Mouse (Mus musculus) mouse trophoblast stem cell (cell line): ENCODE measurements at regions not wholly inside any gene's neighbourhood (a gene's known extent, or its start where the extent isn't known, plus 50 kb on each side); places are given as distances from the start of the nearest gene placed in this dataset.

Source experiments
- in situ Hi-C, 2 experiments: fragments of 300-500 bp; cut with MseI, MboI; formaldehyde crosslinking; loops; 2 replicates in 1 of 2; 3 replicates in 1 of 2; pipeline ENCODE4 v1.15.1; 2025

DNA sequence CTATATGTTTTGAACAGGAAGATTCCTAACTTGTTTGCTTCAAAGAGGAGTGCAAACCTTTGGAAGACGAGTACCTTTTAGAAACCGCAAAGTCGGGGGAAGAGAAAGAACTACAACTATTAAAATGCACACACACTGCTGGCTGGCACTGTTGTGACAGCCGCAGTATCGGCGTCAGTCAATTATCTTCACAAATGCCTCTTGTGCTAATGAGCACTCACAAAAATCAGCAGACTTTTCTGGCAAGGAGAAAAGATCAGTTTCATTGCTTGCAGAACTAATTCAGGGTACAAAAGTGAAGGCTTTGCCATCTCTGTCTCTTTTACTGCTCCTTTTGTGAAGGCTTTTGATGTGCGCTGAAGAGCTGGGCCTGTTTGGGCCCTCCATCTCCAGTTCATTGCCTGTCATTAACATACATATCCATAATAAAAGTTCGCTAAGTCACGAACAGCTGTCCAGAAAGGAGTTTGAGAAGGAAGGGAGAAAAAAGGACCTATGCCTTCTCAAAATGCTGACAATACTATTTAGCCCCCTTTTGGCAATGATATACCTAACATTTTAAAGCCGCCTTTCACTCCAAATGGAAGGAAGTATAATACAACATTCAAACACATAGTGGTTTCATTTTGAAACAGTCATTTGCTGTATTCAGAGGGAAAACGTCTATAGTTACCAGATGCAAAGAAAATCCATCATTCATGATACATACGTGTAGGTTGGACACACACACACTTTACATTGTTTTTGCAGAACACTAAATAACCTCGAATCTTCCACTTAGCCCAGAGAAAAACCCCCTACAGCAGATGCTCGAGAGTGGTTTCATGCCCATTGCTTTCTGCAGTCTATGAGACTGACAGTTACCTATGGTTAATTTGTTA lies 186.6 kb upstream of the Sp8 start:
- in situ Hi-C loops: no loop called here

DNA sequence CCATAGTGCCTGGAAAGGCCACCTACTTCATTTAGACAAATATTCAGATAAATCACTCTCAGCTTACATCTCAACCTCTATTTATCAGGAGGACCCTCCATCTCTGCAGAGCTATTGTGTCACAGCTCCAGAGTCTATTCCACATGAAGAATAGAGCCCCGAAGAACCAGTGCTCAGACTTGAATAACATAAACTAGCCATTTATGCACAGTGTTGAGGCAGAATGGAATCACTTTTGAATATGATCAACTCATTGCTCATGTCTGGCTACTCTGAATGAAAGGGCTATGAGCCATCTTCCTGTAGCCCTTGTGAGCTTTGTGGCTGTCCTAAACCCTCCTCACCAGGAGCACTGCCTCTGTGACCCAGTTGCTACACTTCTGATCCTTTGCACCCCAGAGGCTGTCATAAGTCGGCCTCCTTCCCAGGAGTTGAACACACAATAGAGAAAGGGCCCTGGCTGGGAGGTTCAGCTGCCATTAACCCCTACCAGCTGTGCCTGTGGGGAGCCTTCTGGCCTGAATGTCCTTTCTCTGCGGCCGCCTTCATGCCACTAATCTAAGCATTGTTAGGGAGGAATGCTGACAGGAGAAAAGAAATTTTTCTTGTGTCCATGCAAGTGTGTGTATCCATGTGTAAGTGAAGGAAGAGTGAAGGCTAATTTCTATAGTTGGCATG lies 195.5 kb upstream of the Sp8 start:
- in situ Hi-C loops: no loop called here

DNA sequence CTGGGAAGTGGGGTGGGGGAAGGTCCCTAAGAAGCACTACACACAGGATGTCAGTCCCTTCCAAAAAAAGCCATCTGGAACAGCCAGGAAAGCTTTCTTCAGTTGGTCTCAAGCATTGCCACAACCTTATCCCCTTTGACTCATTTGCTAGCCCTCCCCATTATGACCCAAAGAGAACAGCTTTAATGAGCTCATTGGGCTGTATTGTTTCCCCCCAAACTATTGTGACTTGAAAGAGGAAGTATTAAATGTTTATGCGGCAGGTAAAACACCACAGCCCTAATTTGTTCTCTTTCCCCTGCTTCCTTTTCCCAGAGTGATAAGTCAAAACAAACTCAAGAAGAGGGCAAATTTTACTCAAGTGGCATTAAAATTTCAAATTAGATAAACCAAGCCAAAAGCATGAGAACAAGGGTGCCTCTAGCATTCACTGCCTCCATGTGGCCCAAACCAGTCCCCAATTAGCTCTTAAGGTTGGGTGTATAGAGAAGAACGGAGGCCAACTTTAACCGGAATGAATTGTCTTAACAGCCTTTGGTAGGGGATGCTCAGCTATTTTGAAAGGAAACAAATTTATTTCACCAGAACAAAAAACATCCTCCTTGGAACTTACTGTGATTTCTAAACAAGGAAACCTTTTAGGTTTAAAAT lies 196.7 kb upstream of the Sp8 start:
- in situ Hi-C loops: no loop called here

DNA sequence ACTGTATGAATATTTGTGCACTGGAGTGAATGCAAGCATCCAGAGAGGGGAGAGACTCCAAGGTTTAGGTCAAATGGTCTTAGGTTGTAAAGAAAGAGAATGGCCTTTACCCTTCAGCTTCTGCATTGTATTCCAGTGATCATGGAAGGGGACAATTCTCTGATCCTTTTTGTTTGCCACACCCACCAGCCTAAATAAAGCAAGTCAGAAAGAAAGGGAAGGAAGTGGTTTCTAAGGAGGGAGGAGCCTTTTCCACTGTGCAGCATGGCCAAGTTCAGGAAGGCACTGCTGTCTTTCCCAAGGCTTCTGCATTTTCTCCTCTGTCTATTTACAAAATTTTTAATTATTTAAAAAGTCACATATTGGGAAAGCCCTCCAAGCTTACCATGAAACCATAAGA lies 197.5 kb upstream of the Sp8 start:
- in situ Hi-C loops: no loop called here

DNA sequence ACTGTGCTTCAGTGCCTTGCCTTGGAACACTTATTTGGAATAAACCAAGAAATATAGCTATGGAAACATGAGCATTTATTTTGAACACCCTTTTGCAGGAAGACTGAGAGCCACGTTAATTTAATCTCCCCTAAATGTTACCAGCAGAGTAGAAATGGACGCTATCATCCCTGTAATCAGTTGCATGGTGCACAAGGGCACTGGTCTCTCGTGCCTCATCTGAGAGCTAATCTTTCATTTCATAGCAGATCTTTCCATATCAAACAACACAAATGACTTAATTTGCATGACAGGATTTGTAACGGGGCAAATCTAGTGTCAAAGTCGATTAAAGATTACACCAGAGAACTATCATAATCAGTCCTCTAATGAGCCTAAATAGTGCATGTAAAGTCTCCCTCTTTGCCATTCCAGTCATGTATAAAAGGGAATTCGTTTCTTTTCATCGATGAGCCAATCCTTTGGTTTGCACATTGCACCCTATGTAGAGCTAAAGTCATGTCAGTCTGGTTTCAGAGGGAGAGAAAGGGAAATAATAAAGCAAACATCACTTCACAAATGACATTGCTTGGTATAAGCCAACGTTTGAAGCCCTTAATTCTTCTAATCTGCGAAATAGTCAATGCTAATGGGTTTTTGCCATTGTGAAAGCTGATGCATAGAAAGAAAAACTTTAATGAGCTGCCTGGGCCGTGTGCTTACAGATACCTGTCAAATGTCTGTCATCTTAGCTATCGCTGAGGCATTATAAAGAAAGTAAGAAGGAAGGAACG lies 198.7 kb upstream of the Sp8 start:
- in situ Hi-C loops: no loop called here

DNA sequence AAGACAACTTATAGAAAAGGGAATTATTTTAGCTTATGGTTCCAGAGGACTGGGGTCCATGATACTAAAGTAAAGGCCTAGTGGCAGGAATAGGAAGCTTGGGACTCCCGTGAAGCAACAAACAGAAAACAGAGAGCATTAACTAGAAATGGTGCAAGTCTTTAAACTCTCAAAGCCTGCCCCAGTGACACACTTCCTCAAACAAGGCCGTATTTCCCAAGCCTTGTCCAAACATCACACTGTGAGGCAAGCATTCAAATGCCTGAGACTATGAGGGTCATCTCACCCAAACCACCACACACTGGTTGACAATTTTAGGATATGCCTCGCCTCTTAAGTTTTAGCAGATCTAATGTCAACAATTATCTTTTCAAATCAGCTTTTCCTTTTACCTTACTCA lies 205.2 kb upstream of the Sp8 start:
- in situ Hi-C loops: no loop called here

DNA sequence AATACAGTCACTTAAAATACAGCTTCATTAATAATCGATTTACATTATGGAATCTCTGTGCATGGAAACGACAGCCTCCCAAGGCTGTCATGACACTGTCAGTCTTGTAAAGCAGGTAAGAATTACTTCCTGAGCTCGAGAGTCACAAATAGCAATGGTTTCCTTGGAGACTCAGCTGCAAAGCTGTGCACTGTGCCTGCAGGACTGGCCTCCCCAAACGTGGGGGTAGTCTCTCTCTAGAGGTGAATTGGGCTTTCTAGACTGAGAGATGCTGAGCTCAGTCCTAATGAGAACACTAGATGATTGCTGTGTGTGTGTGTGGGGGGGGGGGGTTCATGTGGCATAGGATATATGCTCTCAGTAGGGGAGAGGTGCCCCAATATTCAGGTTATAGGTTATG lies 208.9 kb upstream of the Sp8 start:
- in situ Hi-C loops: no loop called here

DNA sequence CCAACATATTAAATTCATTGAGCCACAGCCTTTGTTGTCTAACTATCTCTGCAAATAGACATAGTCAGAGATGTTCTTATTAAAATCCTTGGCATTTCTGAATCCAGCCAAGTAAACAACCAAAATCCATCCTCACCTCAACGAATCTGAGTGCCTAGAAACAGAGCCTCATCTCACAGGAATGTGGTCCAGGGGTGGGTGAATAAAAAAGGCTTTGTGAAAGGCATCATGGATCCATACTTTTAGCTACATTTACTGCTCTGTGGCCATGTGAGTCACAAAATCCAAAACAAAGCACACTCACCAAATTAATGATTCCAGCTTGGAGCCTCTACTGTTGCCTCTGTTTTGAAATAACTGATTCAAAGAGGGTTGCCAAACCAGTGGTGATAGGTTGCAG lies 210.7 kb upstream of the Sp8 start:
- in situ Hi-C loops: no loop called here

DNA sequence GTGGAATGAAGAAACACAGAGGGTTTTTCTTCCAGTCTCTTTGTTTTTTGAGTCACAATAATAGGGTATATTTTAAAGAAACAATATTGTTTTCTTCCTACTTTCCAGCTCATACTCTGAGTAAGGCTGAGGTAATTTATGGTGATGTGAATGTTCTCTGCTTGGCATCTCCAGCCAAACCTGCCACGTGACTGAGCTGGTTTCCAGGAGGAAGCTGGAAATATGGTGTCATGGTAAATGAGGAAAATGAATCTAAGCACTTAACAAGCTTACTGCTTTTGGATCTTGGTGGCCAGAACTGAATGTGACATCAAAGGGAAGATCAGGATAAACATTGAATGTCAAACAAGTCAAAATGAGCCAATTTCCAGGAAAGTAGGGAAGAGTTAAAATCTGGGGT lies 215.8 kb upstream of the Sp8 start:
- in situ Hi-C loops: no loop called here

DNA sequence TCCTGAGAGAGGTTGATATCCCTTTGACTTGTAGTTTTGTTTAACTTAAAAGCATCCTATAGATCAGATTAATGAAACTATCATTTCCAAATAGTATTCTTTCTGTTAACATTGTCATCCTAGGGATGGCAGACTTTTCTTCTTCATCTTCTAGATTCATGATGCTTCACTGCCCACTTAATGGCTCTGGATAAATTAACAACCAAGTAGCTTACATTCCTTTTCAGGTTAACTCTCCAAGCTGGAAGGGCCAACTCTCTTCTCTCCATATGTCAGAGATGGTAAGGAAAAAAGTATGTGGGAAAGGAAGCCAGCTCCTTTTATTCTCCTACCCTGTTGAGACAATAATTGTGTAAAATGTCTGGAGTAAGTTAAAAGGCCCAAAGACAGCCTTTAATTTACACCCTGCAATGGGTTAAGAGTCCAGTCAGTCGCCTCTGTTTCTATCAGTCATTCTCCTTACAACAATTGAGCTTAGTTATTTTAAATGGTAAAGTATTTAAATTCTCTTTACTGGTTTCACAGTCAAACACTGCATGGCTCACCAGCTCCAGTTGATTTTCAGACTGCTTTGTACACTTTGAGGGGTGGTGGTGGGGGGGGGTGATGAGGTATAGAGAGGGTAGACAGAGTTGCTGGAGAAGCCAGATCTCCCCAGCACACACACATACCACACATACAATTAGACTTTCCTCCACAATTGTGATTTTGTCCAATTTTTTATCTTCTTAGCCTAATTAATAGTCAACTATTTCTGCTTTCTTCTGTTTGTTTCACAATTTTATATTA lies 224.2 kb upstream of the Sp8 start:
- in situ Hi-C loops: no loop called here

DNA sequence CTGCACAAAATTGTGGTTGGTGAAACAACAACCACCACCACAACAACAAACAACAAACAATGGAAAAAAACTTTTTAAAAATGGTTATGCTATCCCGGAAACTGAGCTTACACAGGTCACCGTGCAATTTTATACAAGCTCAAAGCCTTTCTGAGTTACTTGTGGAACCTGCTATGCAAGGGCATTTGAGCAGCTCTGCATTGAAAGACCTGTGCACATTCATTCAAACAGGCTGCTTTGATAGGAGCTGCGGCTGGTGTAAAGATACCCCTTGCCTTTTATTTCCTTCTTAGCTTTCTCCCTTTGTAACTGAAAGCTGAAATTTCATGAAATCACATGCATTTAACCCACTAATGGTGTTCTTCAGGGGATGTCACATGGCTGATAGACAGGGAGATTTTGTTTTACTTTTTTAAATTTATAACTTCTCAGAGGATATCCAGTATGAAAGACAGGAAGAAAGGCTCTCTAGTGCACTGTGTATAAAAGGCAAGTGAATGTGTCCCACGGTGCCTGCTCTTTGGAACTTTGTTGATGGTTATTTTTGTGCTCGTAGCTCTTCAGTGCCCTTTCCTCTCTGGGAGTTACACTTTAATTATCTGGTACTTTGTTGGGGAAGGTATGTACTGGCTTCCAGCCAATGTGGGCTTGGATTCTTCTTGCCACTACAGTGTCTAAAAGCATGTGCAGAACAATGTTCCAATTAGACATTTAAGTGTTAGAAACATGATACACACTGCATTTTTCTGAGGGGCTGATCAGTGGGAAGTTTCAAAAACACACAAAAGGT lies 225.1 kb upstream of the Sp8 start:
- in situ Hi-C loops: no loop called here

DNA sequence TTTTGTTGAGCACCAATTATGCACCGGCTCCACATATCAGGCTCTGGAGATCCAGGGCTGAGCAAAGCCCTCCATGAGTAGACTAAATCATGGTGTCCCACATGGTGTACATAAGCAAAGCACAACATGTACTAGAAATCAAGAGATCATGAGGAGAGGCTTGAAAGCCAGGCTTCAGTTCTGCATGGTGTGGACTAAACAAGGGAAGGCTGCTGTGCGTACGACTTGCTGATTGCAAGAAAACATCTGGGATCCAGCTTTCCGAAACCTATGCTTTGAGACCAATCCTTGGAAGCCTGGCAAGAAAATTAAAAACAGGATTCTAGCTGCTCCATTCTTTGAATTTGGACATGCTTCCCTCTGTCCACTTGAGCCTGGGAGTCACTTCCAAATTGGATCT lies 249.1 kb upstream of the Sp8 start:
- in situ Hi-C loops: no loop called here

DNA sequence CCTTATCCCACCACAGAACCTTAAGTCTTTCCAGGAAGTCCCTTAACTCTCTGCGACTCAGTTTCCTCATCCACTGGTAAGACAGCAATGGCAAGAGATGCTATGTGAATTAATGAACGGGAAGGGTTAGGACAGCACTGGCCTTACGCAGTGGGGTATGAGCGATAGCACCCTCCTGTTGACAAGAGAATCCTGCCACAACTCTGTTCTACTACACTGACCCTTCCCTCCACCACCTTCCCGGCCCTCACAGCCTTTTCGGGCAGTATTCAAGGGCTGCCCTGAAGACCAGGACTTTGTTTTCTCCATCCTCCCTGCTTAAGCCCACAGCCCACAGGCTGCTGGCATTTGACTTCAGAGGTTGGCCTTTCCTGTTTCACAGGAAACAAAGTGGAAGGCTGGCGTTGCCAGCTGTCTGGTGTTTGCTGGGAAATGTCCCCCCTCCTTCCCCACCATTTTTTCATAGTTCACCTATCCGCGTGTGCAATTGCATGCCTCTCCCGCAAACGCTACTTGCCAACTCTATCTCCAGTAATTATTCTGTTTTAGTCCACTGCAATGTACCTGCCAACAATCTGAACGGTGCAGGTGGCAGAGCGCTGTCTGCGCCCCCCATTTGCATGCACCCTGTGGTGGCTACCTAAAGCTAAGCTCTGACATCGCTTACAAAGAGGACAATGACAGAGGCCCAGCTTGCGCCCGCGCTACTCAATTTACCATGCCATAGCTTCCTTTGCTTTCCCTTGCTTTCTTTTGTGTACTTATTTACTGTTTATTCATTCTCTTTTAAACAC lies 251.2 kb upstream of the Sp8 start:
- in situ Hi-C loops: no loop called here

DNA sequence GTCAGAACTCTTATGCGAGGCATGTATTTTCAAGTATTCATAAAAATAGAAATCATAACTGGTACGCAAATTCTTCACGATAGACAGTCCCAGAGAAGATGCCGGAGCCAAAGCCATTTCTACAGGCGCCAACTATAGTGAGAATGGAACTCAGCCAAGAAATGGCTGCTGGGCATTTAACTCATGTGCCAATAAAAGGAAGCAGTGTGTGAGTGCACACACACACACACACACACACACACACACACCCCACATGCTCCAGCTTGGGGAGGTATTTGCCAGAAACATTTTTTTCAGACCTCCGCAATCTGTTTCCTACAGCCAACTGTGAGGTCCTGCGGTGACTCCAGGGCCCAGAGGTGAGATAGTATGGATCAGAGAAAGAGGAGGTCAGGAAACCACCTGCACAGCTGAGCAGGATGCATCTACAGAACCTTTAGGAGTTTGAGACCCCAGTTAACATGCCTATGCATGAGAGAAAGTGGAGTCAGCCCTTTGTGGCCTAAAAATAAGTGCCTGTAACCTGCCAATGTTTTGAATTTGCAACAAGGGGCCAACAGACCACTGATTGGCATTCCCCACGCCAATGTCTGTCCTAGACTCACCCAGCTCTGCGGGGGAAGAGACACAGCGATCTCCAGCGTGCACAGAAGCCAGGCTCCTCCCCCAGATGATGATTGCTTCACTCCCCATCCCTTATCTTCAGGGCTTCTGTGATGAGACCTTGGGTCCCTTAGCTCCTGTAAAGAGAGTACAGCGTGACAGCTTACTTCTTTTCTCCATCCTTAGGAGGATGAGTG lies 262.1 kb upstream of the Sp8 start:
- in situ Hi-C loops: no loop called here

DNA sequence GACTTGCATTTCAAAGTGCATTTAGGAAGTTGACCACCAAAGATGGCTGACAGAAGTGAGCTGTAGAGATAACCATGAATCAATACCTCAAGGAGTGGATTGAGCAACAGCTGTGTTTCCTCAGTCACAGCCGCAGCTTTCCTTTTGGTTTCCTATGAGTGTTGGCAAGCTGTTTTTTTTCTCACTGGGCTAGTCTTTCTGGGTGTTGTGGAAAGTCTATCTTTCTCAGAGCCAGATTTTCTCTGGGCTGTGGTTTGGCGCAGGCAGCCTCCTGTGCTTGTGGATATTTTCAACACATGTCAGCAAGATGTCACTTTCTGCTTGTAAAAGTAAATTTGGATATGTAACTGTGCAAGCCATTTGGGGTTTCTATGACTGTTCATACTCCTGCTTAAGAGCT lies 268.6 kb upstream of the Sp4 start:
- in situ Hi-C loops: no loop called here

DNA sequence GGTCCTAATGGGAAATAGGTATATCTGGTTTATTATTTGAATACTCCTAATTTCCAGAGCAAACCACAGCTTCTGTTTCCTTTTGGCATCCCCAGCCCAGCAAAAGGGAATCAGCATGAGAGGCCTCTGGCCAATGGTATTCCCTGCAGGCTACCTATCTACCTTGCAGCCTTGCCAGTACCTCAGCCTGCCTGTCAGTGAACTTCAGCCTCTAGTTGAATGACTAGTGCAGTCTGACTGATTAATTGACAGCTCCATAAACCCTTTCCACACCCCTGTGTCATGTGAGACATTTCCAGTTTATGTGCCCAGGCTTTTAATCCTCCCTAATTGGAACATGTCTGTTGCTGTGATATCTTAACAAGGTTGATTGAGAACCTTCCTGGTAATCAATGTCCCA lies 265.4 kb upstream of the Sp4 start:
- in situ Hi-C loops: no loop called here

DNA sequence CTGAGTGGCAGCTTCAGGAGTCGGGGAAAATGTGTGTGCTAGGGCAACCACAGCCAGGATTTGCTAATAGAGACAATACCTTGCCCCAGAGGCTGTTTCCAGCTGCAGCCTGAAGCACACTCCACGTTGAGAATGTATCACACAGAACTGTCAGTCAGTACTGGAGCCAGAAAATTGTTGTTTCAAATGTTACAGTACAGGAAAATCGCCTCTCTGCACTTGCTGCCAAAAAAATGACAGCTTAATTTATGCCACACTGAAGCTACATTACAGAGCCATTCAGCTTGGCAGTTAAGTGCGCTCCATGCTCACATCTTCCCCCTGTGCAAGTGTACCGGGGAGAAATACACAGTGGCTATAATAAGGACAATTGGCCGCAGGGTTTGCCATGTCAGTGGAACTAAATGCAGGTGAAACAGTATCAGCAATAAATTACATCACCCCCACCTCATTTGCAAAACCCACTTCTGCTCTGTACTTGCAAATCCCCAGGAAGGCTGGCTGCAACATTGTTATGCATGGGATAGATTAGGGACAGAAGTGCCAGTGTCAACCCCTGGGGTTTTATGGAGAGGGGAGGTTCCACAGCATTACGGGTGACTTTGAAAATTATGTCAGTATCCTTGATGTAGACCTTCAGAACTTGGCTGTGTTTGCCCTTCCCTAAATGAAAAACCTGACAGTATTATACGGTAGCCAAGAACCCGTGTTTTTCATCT lies 263.3 kb upstream of the Sp4 start:
- in situ Hi-C loops: no loop called here

DNA sequence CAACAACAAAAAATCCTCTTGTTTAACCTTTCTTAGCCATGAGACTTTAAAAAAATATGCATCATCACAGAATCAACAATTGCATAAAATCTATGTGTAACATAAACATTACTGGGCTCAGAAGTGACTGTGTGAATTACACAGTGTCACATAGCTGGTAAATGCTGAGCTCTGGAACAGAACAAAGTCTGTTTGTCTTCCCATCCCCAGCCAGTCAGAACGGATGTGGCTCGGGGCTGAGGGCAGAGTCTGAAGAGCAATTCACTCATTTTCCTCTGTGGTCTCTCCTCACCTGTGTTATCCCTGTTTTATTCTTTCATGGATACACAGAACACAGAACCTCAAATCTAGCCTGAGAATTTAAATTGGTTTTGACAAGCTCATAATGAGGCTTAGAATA lies 261.0 kb upstream of the Sp4 start:
- in situ Hi-C loops: no loop called here
